Mouse (Mus musculus): ENCODE data around the gene Sept14.

DNA sequence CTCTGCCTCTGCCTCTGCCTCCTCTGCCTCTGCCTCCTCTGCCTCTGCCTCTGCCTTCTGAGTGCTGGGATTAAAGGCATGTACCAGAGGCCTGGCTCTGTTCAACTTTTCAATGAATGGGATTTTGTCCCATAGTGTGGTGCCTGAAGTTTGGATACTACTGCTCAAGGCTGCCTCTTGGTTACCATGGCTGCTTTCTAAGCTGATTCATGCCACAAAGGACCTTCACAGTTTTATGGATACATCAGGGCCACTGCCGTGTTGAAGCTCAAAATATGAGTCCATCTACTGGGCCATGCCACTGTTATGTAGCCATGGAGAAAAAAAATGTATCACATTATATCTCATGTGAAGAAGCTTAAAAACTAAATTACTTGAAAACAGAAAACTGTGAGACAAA lies 6.6 kb downstream of the Sept14 start:
- TF ChIP-seq NANOG (IDR thresholded peaks at IDR 0.05; ENCODE audit: borderline replicate concordance, low read length) (no peak), CTCF (conservative IDR thresholded peaks at IDR 0.05; ENCODE audit: low read length) (no peak), POU5F1 (IDR thresholded peaks at IDR 0.05; ENCODE audit: borderline replicate concordance, low read length) (no peak)
